Mouse (Mus musculus) fat pad, adult 2 months (tissue): ENCODE measurements at regions not wholly inside any gene's neighbourhood (a gene's known extent, or its start where the extent isn't known, plus 50 kb on each side); places are given as distances from the start of the nearest gene placed in this dataset.

Source experiments
- DNase-seq: peaks from one replicate; pipeline ENCODE4 v3.0.0-alpha.2; 2011; ENCODE audit warnings: low read depth, low spot score; ENCODE audit errors: extremely low read depth

- no peak for DNase-seq
These were observed 660.2 kb downstream of the Magi1 start for GRCm38 (mm10) chr6:93623541-93623940.

- no peak for DNase-seq
These were observed 666.8 kb downstream of the Magi1 start for GRCm38 (mm10) chr6:93616926-93617325.

- DNase-seq = peak; percentile 30
These were observed 657.1 kb upstream of the Adamts9 start for GRCm38 (mm10) chr6:93600376-93600775.

- DNase-seq = no peak
These were observed 656.1 kb upstream of the Adamts9 start for GRCm38 (mm10) chr6:93599371-93599770.

- DNase-seq = no peak
These were observed 646.6 kb upstream of the Adamts9 start for GRCm38 (mm10) chr6:93589935-93590334.

- DNase-seq = no peak
These were observed 643.6 kb upstream of the Adamts9 start for GRCm38 (mm10) chr6:93586871-93587270.

GRCm38 (mm10) chr6:93581141-93581540 lies 637.8 kb upstream of the Adamts9 start:
- no peak for DNase-seq

GRCm38 (mm10) chr6:93580716-93581115 lies 637.4 kb upstream of the Adamts9 start:
- no peak for DNase-seq

GRCm38 (mm10) chr6:93575249-93575648 lies 632.0 kb upstream of the Adamts9 start:
- no peak for DNase-seq

GRCm38 (mm10) chr6:93573679-93574635 lies 630.7 kb upstream of the Adamts9 start:
- no peak for DNase-seq

GRCm38 (mm10) chr6:93569866-93570265 lies 626.6 kb upstream of the Adamts9 start:
- DNase-seq = no peak

GRCm38 (mm10) chr6:93569211-93569610 lies 625.9 kb upstream of the Adamts9 start:
- no peak for DNase-seq

GRCm38 (mm10) chr6:93566661-93567060 lies 623.4 kb upstream of the Adamts9 start:
- DNase-seq = no peak

GRCm38 (mm10) chr6:93548311-93548710 lies 605.0 kb upstream of the Adamts9 start:
- no peak for DNase-seq

GRCm38 (mm10) chr6:93544246-93544645 lies 601.0 kb upstream of the Adamts9 start:
- no peak for DNase-seq

GRCm38 (mm10) chr6:93543354-93544129 lies 600.2 kb upstream of the Adamts9 start:
- no peak for DNase-seq

- no peak for DNase-seq
These were observed 596.3 kb upstream of the Adamts9 start for GRCm38 (mm10) chr6:93539583-93539982.

GRCm38 (mm10) chr6:93539171-93539570 lies 595.9 kb upstream of the Adamts9 start:
- DNase-seq = no peak

GRCm38 (mm10) chr6:93537971-93538370 lies 594.7 kb upstream of the Adamts9 start:
- no peak for DNase-seq

GRCm38 (mm10) chr6:93537126-93537525 lies 593.8 kb upstream of the Adamts9 start:
- no peak for DNase-seq

- no peak for DNase-seq
These were observed 570.5 kb upstream of the Adamts9 start for GRCm38 (mm10) chr6:93513818-93514217.

GRCm38 (mm10) chr6:93509857-93510256 lies 566.6 kb upstream of the Adamts9 start:
- DNase-seq = no peak
